ENCODE assay signal across 27 mouse cellular contexts in the genomic region with DNA sequence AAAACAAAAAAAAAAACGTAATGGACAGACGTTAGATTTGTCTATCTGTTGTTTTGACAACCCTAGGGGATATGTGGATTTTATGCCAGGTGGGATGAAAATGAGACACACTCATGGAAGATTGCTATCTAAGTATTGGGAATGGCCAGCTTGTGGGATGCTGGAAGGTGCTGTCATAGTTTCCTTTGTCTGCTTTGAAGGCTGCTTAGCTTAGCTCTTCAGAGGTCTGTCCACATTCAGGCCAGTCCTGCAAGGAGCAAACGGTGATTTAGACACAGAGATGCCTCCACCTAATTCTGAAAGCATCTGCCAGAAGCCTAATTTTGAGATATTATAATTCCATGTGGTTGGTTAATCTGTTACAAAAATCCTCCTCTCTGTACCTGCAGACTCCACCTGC.
DNase-seq lines count a peak whose midpoint lies in the region; ATAC-seq lines count a peak whose summit lies in the region.
"Had no signal": no experiment of that assay in that cellular context is flagged by ENCODE, and none has a peak within 500 bp of the region (broad histone marks: within the 10 kb centered on the region; RNA-seq: fewer than 3 reads in every experiment).

No protein-coding gene starts in this region.

- H3K9me3 ChIP-seq in forebrain, embryonic 14.5 days (replicated peaks; ENCODE audit: control insufficient read depth, low read length): no peaks in the 10 kb centered on the region
- no peaks in the 10 kb centered on the region for H3K9me3 ChIP-seq in forebrain, embryonic 16.5 days (ENCODE audit: control insufficient read depth, low read length)
- no peaks in the 10 kb centered on the region for H3K9me3 ChIP-seq in forebrain, embryonic 15.5 days
- no peaks in the 10 kb centered on the region for H3K9me3 ChIP-seq in hindbrain, embryonic 15.5 days
- H3K9me3 ChIP-seq in midbrain, embryonic 14.5 days (ENCODE audit: control insufficient read depth, low read length): no peaks in the 10 kb centered on the region
- no peaks in the 10 kb centered on the region for H3K9me3 ChIP-seq in heart, embryonic 10.5 days
- H3K9me3 ChIP-seq: embryonic facial prominence, embryonic 12.5 days; heart, embryonic 15.5 days; kidney, embryonic 15.5 days; limb, embryonic 12.5 days; liver, embryonic 15.5 days; lung, embryonic 15.5 days had no signal

- peak overlapping the region; percentile 70; the same call in 1 of the 2 replicates for H3K27ac ChIP-seq in forebrain, embryonic 14.5 days (ENCODE audit: low read depth, low read length)
- H3K27ac ChIP-seq in forebrain, embryonic 16.5 days (ENCODE audit: low read length): no peak overlapping the region; the same call in 1 of the 2 replicates
- peak overlapping the region; percentile 33 for H3K27ac ChIP-seq in forebrain, embryonic 15.5 days (replicated peaks)
- peak overlapping the region; percentile 30 for H3K27ac ChIP-seq in hindbrain, embryonic 15.5 days (replicated peaks)
- H3K27ac ChIP-seq in midbrain, embryonic 14.5 days (replicated peaks; ENCODE audit: low read depth, low read length): peak overlapping the region; percentile 77
- no peak overlapping the region for H3K27ac ChIP-seq in heart, embryonic 10.5 days
- H3K27ac ChIP-seq: embryonic facial prominence, embryonic 12.5 days; heart, embryonic 15.5 days; kidney, embryonic 15.5 days; left cerebral cortex, adult 2 months; limb, embryonic 12.5 days; liver, embryonic 15.5 days; lung, embryonic 15.5 days; stomach, postnatal 0 days had no signal

- H3K27me3 ChIP-seq in forebrain, embryonic 14.5 days (replicated peaks; ENCODE audit: control insufficient read depth, insufficient read depth, low read length): no peaks in the 10 kb centered on the region
- no peaks in the 10 kb centered on the region for H3K27me3 ChIP-seq in forebrain, embryonic 16.5 days (replicated peaks; ENCODE audit: control insufficient read depth, insufficient read depth, low read length)
- no peaks in the 10 kb centered on the region for H3K27me3 ChIP-seq in forebrain, embryonic 15.5 days
- H3K27me3 ChIP-seq in hindbrain, embryonic 15.5 days: no peaks in the 10 kb centered on the region
- H3K27me3 ChIP-seq in midbrain, embryonic 14.5 days (ENCODE audit: control insufficient read depth, insufficient read depth, low read length): no peaks in the 10 kb centered on the region
- no peaks in the 10 kb centered on the region for H3K27me3 ChIP-seq in heart, embryonic 10.5 days (ENCODE audit: insufficient read depth, poor library complexity, severe bottlenecking)
- H3K27me3 ChIP-seq: embryonic facial prominence, embryonic 12.5 days; heart, embryonic 15.5 days; kidney, embryonic 15.5 days; limb, embryonic 12.5 days; liver, embryonic 15.5 days; lung, embryonic 15.5 days had no signal

- no peak overlapping the region for H3K4me2 ChIP-seq in forebrain, embryonic 14.5 days (ENCODE audit: low read length)
- H3K4me2 ChIP-seq in forebrain, embryonic 16.5 days (ENCODE audit: low read length): no peak overlapping the region
- no peak overlapping the region for H3K4me2 ChIP-seq in forebrain, embryonic 15.5 days (replicated peaks)
- H3K4me2 ChIP-seq in hindbrain, embryonic 15.5 days: no peak overlapping the region
- no peak overlapping the region for H3K4me2 ChIP-seq in midbrain, embryonic 14.5 days (ENCODE audit: low read length)
- H3K4me2 ChIP-seq: embryonic facial prominence, embryonic 12.5 days; heart, embryonic 15.5 days; kidney, embryonic 15.5 days; limb, embryonic 12.5 days; liver, embryonic 15.5 days; lung, embryonic 15.5 days had no signal

- ATAC-seq in forebrain, embryonic 14.5 days: 0 out of 2 replicates have a peak, but pooled peaks have one; percentile 10
- ATAC-seq in forebrain, embryonic 16.5 days: no peak
- ATAC-seq in forebrain, embryonic 15.5 days (replicated peaks): no peak; the same call in 1 of the 2 replicates
- 0 out of 2 replicates have a peak, but pooled peaks have one; percentile 19 for ATAC-seq in hindbrain, embryonic 15.5 days (ENCODE audit: low FRiP score, low read depth)
- no peak for ATAC-seq in midbrain, embryonic 14.5 days (ENCODE audit: low FRiP score, low TSS enrichment)

- no peak overlapping the region for H3K4me3 ChIP-seq in forebrain, embryonic 14.5 days (ENCODE audit: low read depth, low read length)
- H3K4me3 ChIP-seq in forebrain, embryonic 16.5 days (replicated peaks; ENCODE audit: low read length): no peak overlapping the region
- no peak overlapping the region for H3K4me3 ChIP-seq in forebrain, embryonic 15.5 days
- no peak overlapping the region for H3K4me3 ChIP-seq in hindbrain, embryonic 15.5 days
- no peak overlapping the region for H3K4me3 ChIP-seq in midbrain, embryonic 14.5 days (replicated peaks; ENCODE audit: low read depth, low read length)
- H3K4me3 ChIP-seq in heart, embryonic 10.5 days: no peak overlapping the region
- H3K4me3 ChIP-seq: embryonic facial prominence, embryonic 12.5 days; heart, embryonic 15.5 days; kidney, embryonic 15.5 days; left cerebral cortex, adult 2 months; limb, embryonic 12.5 days; liver, embryonic 15.5 days; lung, embryonic 15.5 days had no signal

- H3K36me3 ChIP-seq in forebrain, embryonic 14.5 days (ENCODE audit: control insufficient read depth, insufficient read depth, low read length): no peaks in the 10 kb centered on the region
- H3K36me3 ChIP-seq in forebrain, embryonic 16.5 days (ENCODE audit: control insufficient read depth, insufficient read depth): no peaks in the 10 kb centered on the region
- no peaks in the 10 kb centered on the region for H3K36me3 ChIP-seq in forebrain, embryonic 15.5 days
- H3K36me3 ChIP-seq in hindbrain, embryonic 15.5 days: no peaks in the 10 kb centered on the region
- no peaks in the 10 kb centered on the region for H3K36me3 ChIP-seq in midbrain, embryonic 14.5 days (ENCODE audit: control insufficient read depth, insufficient read depth, low read length)
- H3K36me3 ChIP-seq in heart, embryonic 10.5 days: no peaks in the 10 kb centered on the region
- H3K36me3 ChIP-seq: embryonic facial prominence, embryonic 12.5 days; heart, embryonic 15.5 days; kidney, embryonic 15.5 days; limb, embryonic 12.5 days; liver, embryonic 15.5 days; lung, embryonic 15.5 days had no signal

- no peaks in the 10 kb centered on the region for H3K4me1 ChIP-seq in forebrain, embryonic 14.5 days (ENCODE audit: control insufficient read depth, insufficient read depth, low read length)
- H3K4me1 ChIP-seq in forebrain, embryonic 16.5 days (replicated peaks; ENCODE audit: control insufficient read depth, insufficient read depth, low read length): peaks cover 3% of the 10 kb centered on the region; the same call in 1 of the 2 replicates
- peaks cover 7% of the 10 kb centered on the region; the same call in 1 of the 2 replicates for H3K4me1 ChIP-seq in forebrain, embryonic 15.5 days
- H3K4me1 ChIP-seq in hindbrain, embryonic 15.5 days (replicated peaks): peaks cover 9% of the 10 kb centered on the region; the same call in 1 of the 2 replicates
- peaks cover 8% of the 10 kb centered on the region; the same call in 1 of the 2 replicates for H3K4me1 ChIP-seq in midbrain, embryonic 14.5 days (ENCODE audit: control insufficient read depth, insufficient read depth, low read length)
- H3K4me1 ChIP-seq in heart, embryonic 10.5 days: no peaks in the 10 kb centered on the region
- H3K4me1 ChIP-seq: embryonic facial prominence, embryonic 12.5 days; heart, embryonic 15.5 days; kidney, embryonic 15.5 days; limb, embryonic 12.5 days; liver, embryonic 15.5 days; lung, embryonic 15.5 days had no signal

- no peak for DNase-seq in forebrain, embryonic 14.5 days (ENCODE audit: low spot score)
- peak; percentile 26 for DNase-seq in midbrain, embryonic 14.5 days
- no peak for DNase-seq in frontal cortex, postnatal 25 days (ENCODE audit: low spot score in 2 of 2)
- DNase-seq in heart, embryonic 10.5 days (ENCODE audit: low spot score): no peak
- no peak for DNase-seq in ovary, postnatal 10 days (ENCODE audit: low spot score)
- DNase-seq: adrenal gland, postnatal 25 days; cerebellum, adult 11-12 months; cerebellum, adult 9-11 months; gastrocnemius, postnatal 14 days; heart, postnatal 36 days; kidney, adult 18-20 months; kidney, postnatal 25 days; right cerebral cortex, adult 18-20 months; spleen, adult 18-20 months; thymus, adult 18-20 months; thymus, postnatal 25 days had no signal

- H3K9ac ChIP-seq in forebrain, embryonic 14.5 days (ENCODE audit: low read length): no peak overlapping the region
- H3K9ac ChIP-seq in forebrain, embryonic 16.5 days (replicated peaks; ENCODE audit: low read depth, low read length): no peak overlapping the region
- H3K9ac ChIP-seq in forebrain, embryonic 15.5 days (replicated peaks): no peak overlapping the region
- no peak overlapping the region for H3K9ac ChIP-seq in hindbrain, embryonic 15.5 days
- H3K9ac ChIP-seq in midbrain, embryonic 14.5 days (replicated peaks; ENCODE audit: low read length): no peak overlapping the region
- H3K9ac ChIP-seq: embryonic facial prominence, embryonic 12.5 days; heart, embryonic 15.5 days; kidney, embryonic 15.5 days; limb, embryonic 12.5 days; liver, embryonic 15.5 days; lung, embryonic 15.5 days had no signal

- WGBS in forebrain, embryonic 14.5 days: 58% methylated on average over 3 of the region's 3 CpGs
- WGBS in forebrain, embryonic 16.5 days: 52% methylated on average over 3 of the region's 3 CpGs
- 36% methylated on average over 3 of the region's 3 CpGs for WGBS in forebrain, embryonic 15.5 days
- 42% methylated on average over 3 of the region's 3 CpGs for WGBS in hindbrain, embryonic 15.5 days
- WGBS in midbrain, embryonic 14.5 days: 42% methylated on average over 3 of the region's 3 CpGs
- WGBS in heart, embryonic 10.5 days: 70% methylated on average over 3 of the region's 3 CpGs

Comparison
In these comparisons a context has a peak if more than half of its experiments do, and no peak if none do; other contexts are left out.
1. ATAC-seq: peak in forebrain, embryonic 14.5 days (single experiment) and hindbrain, embryonic 15.5 days (single experiment); none in forebrain, embryonic 16.5 days (single experiment), forebrain, embryonic 15.5 days (single experiment) and midbrain, embryonic 14.5 days (single experiment).
2. H3K27ac ChIP-seq: peak in forebrain, embryonic 14.5 days (single experiment), forebrain, embryonic 15.5 days (single experiment), hindbrain, embryonic 15.5 days (single experiment) and midbrain, embryonic 14.5 days (single experiment); none in forebrain, embryonic 16.5 days (single experiment) and heart, embryonic 10.5 days (single experiment).